Mouse (Mus musculus) forebrain, embryonic 11.5 days (tissue): ENCODE measurements around the gene Trim67. TPM values are rescaled to one million over a fixed set of nuclear protein-coding genes. Genes with fewer than 3 reads are reported as not detected.
A peak's percentile ranks its signal among the peaks of the same experiment; 100 is the strongest.

ENCODE experiments used
- ATAC-seq: fragments of 200-750 bp; cut with Nextera tagmentation; replicated peaks from 2 replicates; pipeline ENCODE4 v1.8.0; 2017; ENCODE audit warnings: moderate TSS enrichment; ENCODE audit not compliant: low FRiP score
- DNase-seq: peaks from one replicate; pipeline ENCODE4 v3.0.0-alpha.2; 2017; ENCODE audit warnings: low spot score
- H3K27ac ChIP-seq: fragments of 300-500 bp; sonication (generic); 2 replicates; pipeline ENCODE4 v1.5.1; 2014; ENCODE audit warnings: low read depth, low read length
- H3K27me3 ChIP-seq: fragments of 300-500 bp; sonication (generic); 2 replicates; pipeline ENCODE4 v1.6.1; 2014; ENCODE audit warnings: mild to moderate bottlenecking, low read length, mixed read lengths; ENCODE audit not compliant: control insufficient read depth, insufficient read depth
- H3K36me3 ChIP-seq: fragments of 300-500 bp; sonication (generic); 2 replicates; pipeline ENCODE4 v1.6.1; 2014; ENCODE audit warnings: mild to moderate bottlenecking, low read length, moderate library complexity, mixed read lengths; ENCODE audit not compliant: control insufficient read depth, insufficient read depth
- H3K4me1 ChIP-seq: fragments of 300-500 bp; sonication (generic); replicated peaks from 2 replicates; pipeline ENCODE4 v1.6.1; 2014; ENCODE audit warnings: low read length, mixed read lengths; ENCODE audit not compliant: control insufficient read depth, insufficient read depth
- H3K4me2 ChIP-seq: fragments of 300-500 bp; sonication (generic); 2 replicates; pipeline ENCODE4 v1.6.1; 2014; ENCODE audit warnings: low read depth, mild to moderate bottlenecking, low read length, moderate library complexity, mixed read lengths; ENCODE audit not compliant: severe bottlenecking
- H3K4me3 ChIP-seq: fragments of 300-500 bp; sonication (generic); 2 replicates; pipeline ENCODE4 v1.5.1; 2014; ENCODE audit warnings: low read depth, low read length
- H3K9ac ChIP-seq: fragments of 300-500 bp; sonication (generic); 2 replicates; pipeline ENCODE4 v1.6.1; 2014; ENCODE audit warnings: low read length
- H3K9me3 ChIP-seq: fragments of 300-500 bp; sonication (generic); 2 replicates; pipeline ENCODE4 v1.6.1; 2016; ENCODE audit warnings: low read length, mixed read lengths; ENCODE audit not compliant: control insufficient read depth
- WGBS: fragments of 180-500 bp; shearing (Covaris S2); extraction: QIAGEN DNeasy Blood & Tissue Kit; methylation state at CpG from one replicate; pipeline ENCODE4 v1.1.7; 2014; 5-methylcytosine and 5-hydroxymethylcytosine counted together
- polyA plus RNA-seq: library from polyadenylated mRNA; unstranded; fragments of >200 nt; fragmentation: Nextera tagmentation; extraction: Ambion mirVana; gene quantifications from 2 replicates; pipeline ENCODE4 v1.2.1, GENCODE M21; 2014

Trim67 gene
- polyA plus RNA-seq, 1 experiment from 2014 or later: 2.2 TPM

GRCm38 (mm10) chr8:124863163-124863677 is 70.3 kb downstream of the Trim67 start:
- Histone ChIP-seq H3K9me3 (no peaks in the 10 kb centered on the region), H3K27me3 (no peaks in the 10 kb centered on the region), H3K27ac (peak overlapping the region; percentile 81), H3K9ac (peak overlapping the region; percentile 98), H3K4me2 (peak overlapping the region; percentile 66), H3K4me3 (peak overlapping the region; percentile 95), H3K4me1 (peaks cover 8% of the 10 kb centered on the region; the same call in 1 of the 2 replicates), H3K36me3 (peaks cover 14% of the 10 kb centered on the region; the same call in 1 of the 2 replicates)
- 0% methylated on average over 31 of the region's 33 CpGs for WGBS
- DNase-seq (no peak), ATAC-seq (peak; percentile 86)

GRCm38 (mm10) chr8:124863729-124864128 is 70.8 kb downstream of the Trim67 start:
- H3K27ac ChIP-seq: no peak overlapping the region
- WGBS: 26% methylated on average over 8 of the region's 8 CpGs

GRCm38 (mm10) chr8:124866669-124867068 is 73.8 kb downstream of the Trim67 start:
- Histone ChIP-seq H3K36me3 (no peaks in the 10 kb centered on the region; the same call in 1 of the 2 replicates), H3K4me1 (peaks cover 6% of the 10 kb centered on the region; the same call in 1 of the 2 replicates), H3K27me3 (no peaks in the 10 kb centered on the region), H3K9me3 (no peaks in the 10 kb centered on the region), H3K9ac (no peak overlapping the region), H3K4me3 (no peak overlapping the region), H3K4me2 (no peak overlapping the region), H3K27ac (no peak overlapping the region)
- WGBS: 90% methylated on average over 3 of the region's 3 CpGs
- DNase-seq: no peak
- ATAC-seq: no peak

More at GRCm38 (mm10) chr8:124863729-124864128, 70.8 kb downstream of the Trim67 start:
- Histone ChIP-seq H3K9me3 (no peaks in the 10 kb centered on the region), H3K4me1 (peaks cover 8% of the 10 kb centered on the region; the same call in 1 of the 2 replicates), H3K9ac (peak overlapping the region; percentile 98), H3K36me3 (peaks cover 14% of the 10 kb centered on the region; the same call in 1 of the 2 replicates), H3K4me2 (peak overlapping the region; percentile 66), H3K27me3 (no peaks in the 10 kb centered on the region), H3K4me3 (peak overlapping the region; percentile 95)
- no peak for DNase-seq
- no peak for ATAC-seq

- 87% methylated on average over 2 of the region's 2 CpGs for WGBS
- Histone ChIP-seq H3K9me3 (no peaks in the 10 kb centered on the region), H3K4me1 (peaks cover 6% of the 10 kb centered on the region; the same call in 1 of the 2 replicates), H3K27me3 (no peaks in the 10 kb centered on the region), H3K36me3 (no peaks in the 10 kb centered on the region; the same call in 1 of the 2 replicates), H3K27ac (no peak overlapping the region), H3K4me2 (no peak overlapping the region), H3K4me3 (no peak overlapping the region), H3K9ac (no peak overlapping the region)
- DNase-seq (no peak), ATAC-seq (no peak)
These were observed 74.2 kb downstream of the Trim67 start for GRCm38 (mm10) chr8:124867126-124867525.

GRCm38 (mm10) chr8:124869708-124870107 is 76.8 kb downstream of the Trim67 start:
- 93% methylated on average over 6 of the region's 6 CpGs for WGBS

GRCm38 (mm10) chr8:124871474-124871873 is 78.6 kb downstream of the Trim67 start:
- Histone ChIP-seq H3K27me3 (no peaks in the 10 kb centered on the region), H3K9ac (no peak overlapping the region), H3K36me3 (no peaks in the 10 kb centered on the region; the same call in 1 of the 2 replicates), H3K4me2 (no peak overlapping the region), H3K27ac (no peak overlapping the region), H3K9me3 (no peaks in the 10 kb centered on the region), H3K4me1 (no peaks in the 10 kb centered on the region), H3K4me3 (no peak overlapping the region)
- ATAC-seq: no peak
- 92% methylated on average over 7 of the region's 7 CpGs for WGBS
- DNase-seq: no peak

More at GRCm38 (mm10) chr8:124869708-124870107, 76.8 kb downstream of the Trim67 start:
- no peak overlapping the region for H3K27ac ChIP-seq
- no peak for ATAC-seq
- H3K9ac ChIP-seq: no peak overlapping the region
- no peaks in the 10 kb centered on the region; the same call in 1 of the 2 replicates for H3K36me3 ChIP-seq
- H3K9me3 ChIP-seq: no peaks in the 10 kb centered on the region
- H3K4me1 ChIP-seq: no peaks in the 10 kb centered on the region
- no peaks in the 10 kb centered on the region for H3K27me3 ChIP-seq
- DNase-seq: no peak
- H3K4me2 ChIP-seq: no peak overlapping the region
- H3K4me3 ChIP-seq: no peak overlapping the region

- DNase-seq: no peak
- no peak for ATAC-seq
- Histone ChIP-seq H3K4me1 (no peaks in the 10 kb centered on the region), H3K27me3 (no peaks in the 10 kb centered on the region), H3K9ac (no peak overlapping the region), H3K27ac (no peak overlapping the region), H3K9me3 (no peaks in the 10 kb centered on the region), H3K4me3 (no peak overlapping the region), H3K36me3 (no peaks in the 10 kb centered on the region; the same call in 1 of the 2 replicates), H3K4me2 (no peak overlapping the region)
- WGBS: 90% methylated on average over 7 of the region's 7 CpGs
These were observed 79.2 kb downstream of the Trim67 start for GRCm38 (mm10) chr8:124872081-124872480.

GRCm38 (mm10) chr8:124872690-124873089 is 79.8 kb downstream of the Trim67 start:
- no peak for ATAC-seq
- Histone ChIP-seq H3K9ac (no peak overlapping the region), H3K4me2 (no peak overlapping the region), H3K4me3 (no peak overlapping the region), H3K4me1 (no peaks in the 10 kb centered on the region), H3K27me3 (no peaks in the 10 kb centered on the region), H3K27ac (no peak overlapping the region), H3K9me3 (no peaks in the 10 kb centered on the region), H3K36me3 (no peaks in the 10 kb centered on the region; the same call in 1 of the 2 replicates)
- WGBS: 96% methylated on average over 5 of the region's 5 CpGs
- DNase-seq: no peak

GRCm38 (mm10) chr8:124878141-124878540 is 85.2 kb downstream of the Trim67 start:
- Histone ChIP-seq H3K4me2 (no peak overlapping the region), H3K9me3 (no peaks in the 10 kb centered on the region), H3K9ac (no peak overlapping the region), H3K4me3 (no peak overlapping the region), H3K36me3 (peaks cover 13% of the 10 kb centered on the region), H3K4me1 (no peaks in the 10 kb centered on the region), H3K27ac (no peak overlapping the region), H3K27me3 (no peaks in the 10 kb centered on the region)
- ATAC-seq (no peak), DNase-seq (no peak)
- 92% methylated on average over 5 of the region's 5 CpGs for WGBS
